Mouse (Mus musculus) heart, postnatal 4 days (tissue): ENCODE results near the gene Ubxn2a. TPM values are rescaled to one million over a fixed set of nuclear protein-coding genes. Genes with fewer than 3 reads are reported as not detected.

Source experiments
- DNase-seq: peaks from one replicate; pipeline ENCODE4 v3.0.0; 2021
- total RNA-seq, 2 experiments: library from RNA; stranded (reverse); gene quantifications; 2 replicates each; pipeline ENCODE4 v1.2.3; 2021

The Ubxn2a gene
- total RNA-seq, 2 experiments from 2014 or later: 44.9 to 49.0 TPM

GRCm38 (mm10) chr12:4878296-4878783, 29.2 kb downstream of the Ubxn2a start:
- DNase-seq: no peak

- DNase-seq: no peak
These were observed 31.9 kb downstream of the Ubxn2a start for GRCm38 (mm10) chr12:4875623-4876022.

GRCm38 (mm10) chr12:4874161-4874927, 33.2 kb downstream of the Ubxn2a start, which contains the start of gene Mfsd2b:
Mfsd2b (minus strand) TSS chr12:4874359.
- DNase-seq: peak; percentile 80

GRCm38 (mm10) chr12:4873531-4873930, 34.0 kb downstream of the Ubxn2a start:
- DNase-seq: no peak

GRCm38 (mm10) chr12:4872983-4873477, 34.5 kb downstream of the Ubxn2a start:
- no peak for DNase-seq

GRCm38 (mm10) chr12:4872273-4872672, 35.2 kb downstream of the Ubxn2a start:
- no peak for DNase-seq

GRCm38 (mm10) chr12:4871260-4871659, 36.2 kb downstream of the Ubxn2a start:
- DNase-seq: no peak

GRCm38 (mm10) chr12:4868924-4869323, 38.6 kb downstream of the Ubxn2a start:
- no peak for DNase-seq

GRCm38 (mm10) chr12:4864338-4864690, 43.2 kb downstream of the Ubxn2a start:
- DNase-seq: no peak

- peak; percentile 60 for DNase-seq
These were observed 43.7 kb downstream of the Ubxn2a start for GRCm38 (mm10) chr12:4863654-4864337.

- DNase-seq: no peak
These were observed 44.8 kb downstream of the Ubxn2a start for GRCm38 (mm10) chr12:4862672-4863071.

GRCm38 (mm10) chr12:4859241-4859914, 48.1 kb downstream of the Ubxn2a start:
- no peak for DNase-seq

- no peak for DNase-seq
These were observed 50.7 kb downstream of the Ubxn2a start for GRCm38 (mm10) chr12:4856834-4857233.

- DNase-seq: no peak
These were observed 51.3 kb downstream of the Ubxn2a start for GRCm38 (mm10) chr12:4856160-4856559.

GRCm38 (mm10) chr12:4843741-4844140, 63.8 kb downstream of the Ubxn2a start:
- peak; percentile 44 for DNase-seq

GRCm38 (mm10) chr12:4842890-4843597, 64.5 kb downstream of the Ubxn2a start, which contains the start of gene Wdcp:
Wdcp (plus strand) TSS chr12:4843303.
- DNase-seq: peak; percentile 89

- no peak for DNase-seq
These were observed 65.0 kb downstream of the Ubxn2a start for GRCm38 (mm10) chr12:4842456-4842855.

GRCm38 (mm10) chr12:4841392-4841887, 66.1 kb downstream of the Ubxn2a start, which contains the start of gene Fkbp1b:
Fkbp1b (minus strand) TSS chr12:4841591.
- DNase-seq: peak; percentile 60

GRCm38 (mm10) chr12:4840741-4841140, 66.8 kb downstream of the Ubxn2a start:
- DNase-seq: peak; percentile 18

- DNase-seq: no peak
These were observed 67.5 kb downstream of the Ubxn2a start for GRCm38 (mm10) chr12:4840010-4840409.

- DNase-seq: no peak
These were observed 70.5 kb downstream of the Ubxn2a start for GRCm38 (mm10) chr12:4836959-4837358.
